Mouse (Mus musculus): ENCODE results near the gene S100a7a. TPM values are rescaled to one million over a fixed set of nuclear protein-coding genes. Genes with fewer than 3 reads are reported as not detected.

S100a7a gene
- polyA plus RNA-seq (2015; fragmentation: Nextera tagmentation; extraction: Ambion mirVana), result 0.12 and 0.19 TPM in 2 replicates

GRCm38 (mm10) chr3:90653717-90654116, at the start of gene S100a7a:
Gene S100a7a (plus strand): TSS chr3:90654017.

GRCm38 (mm10) chr3:90608223-90608622, 45.6 kb upstream of the S100a7a start, which contains the start of gene S100a5:
Gene S100a5 (plus strand): TSS chr3:90608523.

DNA sequence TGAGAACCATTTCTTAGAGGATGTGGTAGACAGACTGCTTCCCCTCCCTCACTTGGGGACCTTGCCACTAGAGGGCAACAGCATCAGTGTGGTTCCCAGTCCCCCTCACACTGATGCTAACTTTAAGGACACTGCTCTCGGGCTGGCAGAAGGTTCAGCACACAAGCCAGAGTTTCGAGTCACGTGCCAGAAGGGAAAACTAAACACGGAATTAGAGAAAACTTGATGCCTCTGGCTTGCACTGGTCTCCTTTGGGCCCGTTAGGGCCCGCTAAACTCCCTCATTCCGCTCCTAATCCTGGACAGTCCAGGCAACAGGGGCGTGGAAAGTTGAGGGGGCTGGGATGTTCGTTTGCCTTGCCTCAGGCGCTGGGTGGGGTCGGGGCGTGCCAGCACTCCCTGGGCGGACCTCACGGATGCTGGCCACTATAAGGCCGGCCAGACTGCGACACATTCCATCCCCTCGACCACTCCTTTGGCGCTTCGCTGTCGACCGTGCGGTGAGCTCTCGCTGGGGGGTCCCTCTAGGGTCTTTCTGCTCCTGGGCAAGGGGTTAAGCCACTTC, 41.0 kb upstream of the S100a7a start, which contains the start of gene S100a6:
TSS of gene S100a6 (plus strand) at position 155 of the 564 bp plus-strand sequence.

DNA sequence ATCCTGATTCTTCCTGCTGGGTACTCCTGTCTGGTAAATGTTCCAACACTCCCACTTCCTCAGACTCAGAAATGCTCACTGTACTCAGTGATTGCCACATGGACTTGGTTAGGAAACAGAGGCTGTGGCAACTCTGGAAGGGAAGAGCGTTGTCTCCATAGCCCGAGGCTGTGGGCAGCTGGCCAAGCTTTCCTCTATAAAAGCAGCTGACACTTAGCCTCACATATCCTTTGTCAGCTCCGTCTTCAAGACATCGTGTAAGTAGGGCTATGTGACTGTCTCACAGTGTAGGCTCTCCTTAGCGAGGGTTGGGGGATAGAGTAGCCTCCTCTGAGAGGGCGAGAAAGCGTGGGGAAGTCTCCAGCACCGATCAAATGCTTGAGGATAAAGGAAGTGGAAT, 15.0 kb downstream of the S100a7a start, which contains the start of gene S100a8:
TSS of gene S100a8 (plus strand) at position 133 of the 400 bp plus-strand sequence.

DNA sequence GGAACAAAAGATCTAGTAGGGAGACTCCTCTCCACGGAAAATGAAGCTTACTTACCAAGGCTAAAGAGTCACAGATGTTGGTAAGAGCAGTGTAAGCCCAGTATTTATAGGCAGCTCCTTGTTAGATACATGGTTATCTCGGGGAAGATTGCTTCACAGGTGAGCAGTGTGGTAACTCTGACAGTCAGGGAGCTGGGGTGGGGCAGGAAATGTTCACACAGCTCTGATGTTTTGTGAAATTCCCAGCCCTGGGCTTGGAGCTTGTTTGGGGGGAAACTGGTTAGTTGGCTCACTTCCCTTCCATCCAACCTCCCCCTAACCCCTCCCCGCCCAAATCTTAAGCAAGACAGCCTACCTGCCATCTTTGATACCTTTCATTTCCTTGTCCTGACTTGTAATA, 41.8 kb downstream of the S100a7a start, which contains the start of gene S100a9:
TSS of gene S100a9 (minus strand) at position 109 of the 400 bp plus-strand sequence.

Other genes with a start within 250 kb of the S100a7a start
- gene Ints3, start 220.4 kb upstream of the S100a7a start, polyA plus RNA-seq (2015; fragmentation: Nextera tagmentation; extraction: Ambion mirVana), result 9.1 and 9.8 TPM in 2 replicates
- gene Npr1, start 188.2 kb upstream of the S100a7a start, polyA plus RNA-seq (2015; fragmentation: Nextera tagmentation; extraction: Ambion mirVana), result 7.9 and 10.6 TPM in 2 replicates
- 73.8 and 76.5 TPM in 2 replicates for gene Ilf2, start 177.9 kb upstream of the S100a7a start, polyA plus RNA-seq (2015; fragmentation: Nextera tagmentation; extraction: Ambion mirVana)
- gene Snapin, start 163.0 kb upstream of the S100a7a start, polyA plus RNA-seq (2015; fragmentation: Nextera tagmentation; extraction: Ambion mirVana), result 36.4 and 43.7 TPM in 2 replicates
- gene Chtop, start 144.5 kb upstream of the S100a7a start, polyA plus RNA-seq (2015; fragmentation: Nextera tagmentation; extraction: Ambion mirVana), result 70.1 and 74.6 TPM in 2 replicates
- gene S100a1, start 139.6 kb upstream of the S100a7a start, polyA plus RNA-seq (2015; fragmentation: Nextera tagmentation; extraction: Ambion mirVana), result 40.2 and 50.6 TPM in 2 replicates
- 61.6 and 70.3 TPM in 2 replicates for gene S100a13, start 139.6 kb upstream of the S100a7a start, polyA plus RNA-seq (2015; fragmentation: Nextera tagmentation; extraction: Ambion mirVana)
- 0.15 TPM in 1 of 2 replicates, not detected in the other for gene S100a14, start 127.2 kb upstream of the S100a7a start, polyA plus RNA-seq (2015; fragmentation: Nextera tagmentation; extraction: Ambion mirVana)
- 95.5 and 120 TPM in 2 replicates for gene S100a16, start 116.8 kb upstream of the S100a7a start, polyA plus RNA-seq (2015; fragmentation: Nextera tagmentation; extraction: Ambion mirVana)
- gene S100a3, start 93.4 kb upstream of the S100a7a start, polyA plus RNA-seq (2015; fragmentation: Nextera tagmentation; extraction: Ambion mirVana), result 0.04 and 0.29 TPM in 2 replicates
- gene S100a2, start 63.8 kb upstream of the S100a7a start, polyA plus RNA-seq (2015; fragmentation: Nextera tagmentation; extraction: Ambion mirVana), result 0.51 and 0.53 TPM in 2 replicates
- not detected in 2 replicates for gene Gm42674, start 52.1 kb upstream of the S100a7a start, polyA plus RNA-seq (2015; fragmentation: Nextera tagmentation; extraction: Ambion mirVana)
- gene S100a4, start 50.2 kb upstream of the S100a7a start, polyA plus RNA-seq (2015; fragmentation: Nextera tagmentation; extraction: Ambion mirVana), result 31.4 and 44.9 TPM in 2 replicates
- not detected in 2 replicates for gene S100a5, start 45.5 kb upstream of the S100a7a start, polyA plus RNA-seq (2015; fragmentation: Nextera tagmentation; extraction: Ambion mirVana)
- 523 and 632 TPM in 2 replicates for gene S100a6, start 41.1 kb upstream of the S100a7a start, polyA plus RNA-seq (2015; fragmentation: Nextera tagmentation; extraction: Ambion mirVana)
- gene S100a8, start 15.0 kb downstream of the S100a7a start, polyA plus RNA-seq (2015; fragmentation: Nextera tagmentation; extraction: Ambion mirVana), result 6,399 and 9,279 TPM in 2 replicates
- 4,383 and 6,343 TPM in 2 replicates for gene S100a9, start 41.7 kb downstream of the S100a7a start, polyA plus RNA-seq (2015; fragmentation: Nextera tagmentation; extraction: Ambion mirVana)
- gene Pglyrp4, start 72.9 kb downstream of the S100a7a start, polyA plus RNA-seq (2015; fragmentation: Nextera tagmentation; extraction: Ambion mirVana), result 0.13 and 0.26 TPM in 2 replicates
- gene Gm5849, start 123.9 kb downstream of the S100a7a start, polyA plus RNA-seq (2015; fragmentation: Nextera tagmentation; extraction: Ambion mirVana), result not detected in 2 replicates

Measured in spleen, postnatal 0 days (tissue).